Mouse (Mus musculus) ES-E14 (cell line): ENCODE data around the gene Clec16a.

Experiments
- CHD2 ChIP-seq: IDR thresholded peaks from 2 replicates; pipeline ENCODE4 v1.6.1; 2014; ENCODE audit warnings: mild to moderate bottlenecking, low read depth, low read length, inconsistent platforms
- HCFC1 ChIP-seq: IDR thresholded peaks from 2 replicates; pipeline ENCODE4 v1.6.1; 2012; ENCODE audit warnings: low read length, inconsistent platforms, borderline replicate concordance; ENCODE audit not compliant: insufficient read depth
- MAFK ChIP-seq: IDR thresholded peaks from 2 replicates; pipeline ENCODE4 v1.6.1; 2014; ENCODE audit warnings: mild to moderate bottlenecking, low read depth, low read length, inconsistent platforms; ENCODE audit not compliant: insufficient read depth
- ZC3H11A ChIP-seq: IDR thresholded peaks from 2 replicates; pipeline ENCODE4 v1.6.1; 2012; ENCODE audit warnings: low read depth, mild to moderate bottlenecking, inconsistent platforms, low read length, borderline replicate concordance
- ZNF384 ChIP-seq: IDR thresholded peaks from 2 replicates; pipeline ENCODE4 v1.6.1; 2012; ENCODE audit warnings: low read depth, low read length, inconsistent platforms

- TF ChIP-seq ZNF384 (no peak), HCFC1 (no peak), CHD2 (no peak), ZC3H11A (no peak), MAFK (no peak)
Observed at GRCm38 (mm10) chr16:10764323-10764722, 219.2 kb downstream of the Clec16a start.
